ENCODE assay signal across 8 mouse cellular contexts in genomic region chr10:62866035-62866791, GRCm38 (mm10). TPM values are rescaled to one million over a fixed set of nuclear protein-coding genes. Genes with fewer than 3 reads are reported as not detected.
DNase-seq lines count a peak whose midpoint lies in the region; ATAC-seq and TF ChIP-seq lines count a peak whose summit lies in the region.

No protein-coding gene starts in this region.

- TF ChIP-seq CTCF in lung, embryonic 14.5 days (IDR thresholded peaks at IDR 0.05; ENCODE audit: low read depth), result no peak

- H3K36me3 ChIP-seq in embryonic facial prominence, embryonic 15.5 days, result peaks cover 3% of the 10 kb centered on the region; the same call in 1 of the 2 replicates
- no peaks in the 10 kb centered on the region for H3K36me3 ChIP-seq in heart, embryonic 15.5 days
- no peaks in the 10 kb centered on the region; the same call in 1 of the 2 replicates for H3K36me3 ChIP-seq in lung, embryonic 14.5 days (ENCODE audit: insufficient read depth)

- peak overlapping the region; percentile 86 for H3K4me2 ChIP-seq in embryonic facial prominence, embryonic 15.5 days (replicated peaks)
- peak overlapping the region; percentile 83 for H3K4me2 ChIP-seq in heart, embryonic 15.5 days
- peak overlapping the region; percentile 95 for H3K4me2 ChIP-seq in lung, embryonic 14.5 days

- H3K9me3 ChIP-seq in embryonic facial prominence, embryonic 15.5 days (replicated peaks), result no peaks in the 10 kb centered on the region
- no peaks in the 10 kb centered on the region for H3K9me3 ChIP-seq in heart, embryonic 15.5 days (replicated peaks)
- no peaks in the 10 kb centered on the region for H3K9me3 ChIP-seq in lung, embryonic 14.5 days (ENCODE audit: low read depth, low read length)

- peaks cover 27% of the 10 kb centered on the region; the same call in 1 of the 2 replicates for H3K4me1 ChIP-seq in embryonic facial prominence, embryonic 15.5 days
- H3K4me1 ChIP-seq in heart, embryonic 15.5 days (replicated peaks), result peaks cover 23% of the 10 kb centered on the region
- peaks cover 10% of the 10 kb centered on the region; the same call in 1 of the 2 replicates for H3K4me1 ChIP-seq in lung, embryonic 14.5 days (ENCODE audit: insufficient read depth)

- DNase-seq in lung, adult 18-20 months, result peak; percentile 4 to 7
- DNase-seq in lung, postnatal 25 days (ENCODE audit: low spot score), result no peak
- DNase-seq in kidney, postnatal 4 days, result peak; percentile 25 to 43
- peak; percentile 28 for DNase-seq in lung, embryonic 14.5 days
- DNase-seq in right cerebral cortex, adult 2 months (ENCODE audit: low spot score in 2 of 2), result peak; percentile 22 to 48
- DNase-seq in urinary bladder, postnatal 36 days (ENCODE audit: low spot score in 2 of 2), result no peak

- ATAC-seq in embryonic facial prominence, embryonic 15.5 days (ENCODE audit: insufficient number of reproducible peaks, low FRiP score, low TSS enrichment, low read depth), result no peak
- ATAC-seq in heart, embryonic 15.5 days (replicated peaks; ENCODE audit: insufficient number of reproducible peaks, insufficient read depth, low FRiP score, low read depth), result peak; percentile 48; the same call in 1 of the 2 replicates
- ATAC-seq in lung, embryonic 14.5 days (ENCODE audit: insufficient read depth), result peak; percentile 25; the same call in 1 of the 2 replicates

- no peaks in the 10 kb centered on the region for H3K27me3 ChIP-seq in embryonic facial prominence, embryonic 15.5 days
- no peaks in the 10 kb centered on the region for H3K27me3 ChIP-seq in heart, embryonic 15.5 days
- H3K27me3 ChIP-seq in lung, embryonic 14.5 days (ENCODE audit: insufficient read depth, low read length), result no peaks in the 10 kb centered on the region

- peak overlapping the region; percentile 82 for H3K27ac ChIP-seq in embryonic facial prominence, embryonic 15.5 days (replicated peaks)
- H3K27ac ChIP-seq in heart, embryonic 15.5 days, result peak overlapping the region; percentile 87
- peak overlapping the region; percentile 96; the same call in 1 of the 2 replicates for H3K27ac ChIP-seq in lung, embryonic 14.5 days (ENCODE audit: low read depth)

- peak overlapping the region; percentile 29; the same call in 1 of the 2 replicates for H3K9ac ChIP-seq in embryonic facial prominence, embryonic 15.5 days
- H3K9ac ChIP-seq in heart, embryonic 15.5 days, result peak overlapping the region; percentile 64
- H3K9ac ChIP-seq in lung, embryonic 14.5 days, result peak overlapping the region; percentile 70; the same call in 1 of the 2 replicates

- peak overlapping the region; percentile 52 for H3K4me3 ChIP-seq in embryonic facial prominence, embryonic 15.5 days (replicated peaks)
- H3K4me3 ChIP-seq in heart, embryonic 15.5 days, result peak overlapping the region; percentile 58
- peak overlapping the region; percentile 46 for H3K4me3 ChIP-seq in lung, embryonic 14.5 days (ENCODE audit: low read depth, low read length)

- WGBS in embryonic facial prominence, embryonic 15.5 days, result 22% methylated on average over 11 of the region's 11 CpGs
- WGBS in heart, embryonic 15.5 days, result 16% methylated on average over 11 of the region's 11 CpGs
- 22% methylated on average over 11 of the region's 11 CpGs for WGBS in lung, embryonic 14.5 days

RNA-seq across cellular contexts. Expression of gene Tet1, which starts 42.6 kb away (rescaled TPM):
- 24.4 and 25.4 TPM in 2 replicates for polyA plus RNA-seq in embryonic facial prominence, embryonic 15.5 days (2015; fragmentation: Nextera tagmentation; extraction: Ambion mirVana)
- polyA plus RNA-seq in heart, embryonic 15.5 days (2015; fragmentation: Nextera tagmentation; extraction: Ambion mirVana), result 25.6 and 26.9 TPM in 2 replicates
- polyA plus RNA-seq in lung, embryonic 14.5 days (2014; fragmentation: Nextera tagmentation; extraction: Ambion mirVana), result 33.7 and 34.8 TPM in 2 replicates

RNA-seq across cellular contexts. Expression of gene Slc25a16, which starts 54.2 kb away (rescaled TPM):
- polyA plus RNA-seq in embryonic facial prominence, embryonic 15.5 days (2015; fragmentation: Nextera tagmentation; extraction: Ambion mirVana), result 12.3 and 14.4 TPM in 2 replicates
- polyA plus RNA-seq in heart, embryonic 15.5 days (2015; fragmentation: Nextera tagmentation; extraction: Ambion mirVana), result 12.0 and 13.1 TPM in 2 replicates
- 16.1 and 17.1 TPM in 2 replicates for polyA plus RNA-seq in lung, embryonic 14.5 days (2014; fragmentation: Nextera tagmentation; extraction: Ambion mirVana)

Comparison
In these comparisons a context has a peak if more than half of its experiments do, and no peak if none do; other contexts are left out.
1. DNase-seq: peak in lung, adult 18-20 months (2 of 2), kidney, postnatal 4 days (2 of 2), lung, embryonic 14.5 days (single experiment) and right cerebral cortex, adult 2 months (2 of 2); none in lung, postnatal 25 days (single experiment) and urinary bladder, postnatal 36 days (0 of 2).
2. Peak in every context shown above with its lines, with median percentiles within 50 percentile points of each other: H3K27ac ChIP-seq, H3K4me2 ChIP-seq, H3K4me3 ChIP-seq and H3K9ac ChIP-seq.